Mouse (Mus musculus) liver, adult 2 months (tissue): ENCODE measurements around the gene Olfr585.

Source experiments
- CTCF ChIP-seq: fragments of 200-500 bp; IDR thresholded peaks from 2 replicates; pipeline ENCODE4 v1.5.1; 2011; ENCODE audit warnings: low read depth, low read length, control low read depth
- POLR2A ChIP-seq: fragments of 200-500 bp; IDR thresholded peaks from 2 replicates; pipeline ENCODE4 v1.6.1; 2011; ENCODE audit warnings: low read length, control low read depth; ENCODE audit not compliant: insufficient read depth; ENCODE audit errors: extremely low read depth

DNA sequence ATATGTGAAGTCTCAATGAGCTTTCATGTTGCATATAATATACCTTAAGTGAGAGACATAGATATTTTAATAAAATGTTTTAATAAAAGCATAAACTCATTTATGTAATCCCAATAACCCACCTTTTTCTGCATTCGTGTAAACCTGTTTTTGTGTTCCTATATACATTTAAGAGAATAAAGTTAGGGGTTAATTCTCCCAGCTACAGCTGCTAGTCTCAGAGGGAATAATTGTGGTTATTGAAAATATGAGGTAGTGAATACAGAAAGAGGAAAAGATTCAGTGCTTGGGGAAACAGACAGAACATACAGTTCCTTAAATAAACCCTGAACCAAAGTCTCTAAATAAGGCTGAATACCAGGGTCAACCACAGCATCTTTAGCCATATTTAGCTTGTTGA, 15.9 kb upstream of the Olfr585 start, which contains the start of gene Olfr584:
- TF ChIP-seq POLR2A (no peak), CTCF (no peak)
